Mouse (Mus musculus) R1 (cell line): Measurements from ENCODE around the gene Uaca.

Experiments
- DNase-seq: peaks from one replicate; pipeline ENCODE4 v3.0.0-alpha.2; 2018; ENCODE audit warnings: low read depth, low spot score

The Uaca gene

DNA sequence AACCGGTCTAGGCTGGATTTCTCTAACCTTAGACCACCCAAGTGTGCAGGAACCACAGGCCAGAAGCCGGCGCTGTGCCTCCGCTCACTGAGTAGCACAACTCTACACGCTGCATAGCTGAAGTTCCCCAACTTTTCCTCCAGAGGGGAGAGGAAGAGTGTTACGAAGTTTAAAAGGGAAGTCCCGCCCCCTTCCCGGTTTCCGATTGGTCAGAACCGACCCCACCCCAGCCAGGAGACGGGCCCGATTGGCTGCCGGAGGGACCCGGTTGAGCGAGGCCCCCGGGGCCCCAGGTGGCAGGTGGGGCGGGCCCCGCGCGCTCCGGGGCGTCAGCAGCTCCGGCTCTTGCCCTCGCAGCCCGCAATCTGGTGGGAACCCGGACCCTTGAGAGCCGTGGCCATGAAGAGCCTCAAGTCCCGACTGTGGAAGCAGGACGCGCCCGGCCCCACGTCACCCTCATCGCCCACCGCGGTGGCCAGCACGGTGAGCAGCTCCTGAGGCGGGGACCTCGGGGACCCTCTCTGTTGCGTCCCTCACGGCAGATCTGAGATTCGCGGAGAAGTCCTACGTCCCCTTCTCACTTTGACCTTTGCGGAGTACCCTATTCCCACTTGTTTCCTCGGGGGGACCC lies at the start of gene Uaca:
Gene Uaca (plus strand): TSS at position 333 of the 631 bp plus-strand sequence.
- DNase-seq: peak; percentile 97

GRCm38 (mm10) chr9:60744971-60745370 lies 49.4 kb upstream of the Uaca start:
- no peak for DNase-seq

GRCm38 (mm10) chr9:60746561-60746960 lies 47.8 kb upstream of the Uaca start:
- DNase-seq: no peak

DNA sequence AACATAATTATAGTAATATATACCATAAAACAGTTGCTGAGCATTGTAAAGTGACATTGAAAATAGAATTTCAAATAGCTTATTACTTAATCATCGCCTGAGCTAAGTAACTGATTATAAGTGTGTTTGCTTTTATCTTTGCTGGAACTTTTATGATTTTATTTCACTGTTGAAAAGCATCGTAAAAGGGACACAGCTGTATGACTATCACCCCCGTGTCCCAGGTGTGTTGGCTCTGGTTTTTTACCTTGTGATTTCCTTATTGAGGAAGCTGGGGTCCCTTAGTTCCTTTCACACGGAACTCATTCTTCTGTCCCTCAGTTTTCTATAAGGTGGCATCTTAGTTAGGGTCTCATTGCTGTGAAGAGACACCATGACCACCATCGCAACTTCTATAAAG lies 46.7 kb upstream of the Uaca start:
- DNase-seq: no peak

- DNase-seq: peak; percentile 76
Observed at GRCm38 (mm10) chr9:60748191-60748590, 46.2 kb upstream of the Uaca start.

- DNase-seq: peak; percentile 65
Observed at GRCm38 (mm10) chr9:60749105-60749504, 45.2 kb upstream of the Uaca start.

- no peak for DNase-seq
Observed at GRCm38 (mm10) chr9:60751098-60751497, 43.2 kb upstream of the Uaca start.

DNA sequence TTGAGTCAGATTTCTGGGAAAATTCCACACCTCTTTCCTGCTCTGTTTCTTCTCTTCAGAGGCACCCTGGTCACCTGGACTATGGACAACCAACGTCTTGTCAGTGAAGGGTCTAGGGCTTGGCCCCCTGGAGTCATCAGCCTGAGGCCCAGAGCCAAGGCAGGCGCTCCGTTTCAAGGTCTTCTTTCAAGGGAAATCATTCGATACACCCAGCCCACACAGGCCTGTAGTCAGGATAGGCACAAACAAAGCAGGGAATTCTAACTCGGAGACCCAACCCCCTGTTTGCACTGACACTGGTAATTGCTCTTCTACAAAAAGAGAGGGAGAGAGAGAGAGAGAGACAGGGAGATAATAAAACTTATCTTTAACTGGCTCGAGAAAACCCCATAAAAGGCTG lies 42.4 kb upstream of the Uaca start:
- no peak for DNase-seq

- DNase-seq: no peak
Observed at GRCm38 (mm10) chr9:60752636-60753035, 41.7 kb upstream of the Uaca start.

GRCm38 (mm10) chr9:60756258-60756657 lies 38.1 kb upstream of the Uaca start:
- peak; percentile 62 for DNase-seq

DNA sequence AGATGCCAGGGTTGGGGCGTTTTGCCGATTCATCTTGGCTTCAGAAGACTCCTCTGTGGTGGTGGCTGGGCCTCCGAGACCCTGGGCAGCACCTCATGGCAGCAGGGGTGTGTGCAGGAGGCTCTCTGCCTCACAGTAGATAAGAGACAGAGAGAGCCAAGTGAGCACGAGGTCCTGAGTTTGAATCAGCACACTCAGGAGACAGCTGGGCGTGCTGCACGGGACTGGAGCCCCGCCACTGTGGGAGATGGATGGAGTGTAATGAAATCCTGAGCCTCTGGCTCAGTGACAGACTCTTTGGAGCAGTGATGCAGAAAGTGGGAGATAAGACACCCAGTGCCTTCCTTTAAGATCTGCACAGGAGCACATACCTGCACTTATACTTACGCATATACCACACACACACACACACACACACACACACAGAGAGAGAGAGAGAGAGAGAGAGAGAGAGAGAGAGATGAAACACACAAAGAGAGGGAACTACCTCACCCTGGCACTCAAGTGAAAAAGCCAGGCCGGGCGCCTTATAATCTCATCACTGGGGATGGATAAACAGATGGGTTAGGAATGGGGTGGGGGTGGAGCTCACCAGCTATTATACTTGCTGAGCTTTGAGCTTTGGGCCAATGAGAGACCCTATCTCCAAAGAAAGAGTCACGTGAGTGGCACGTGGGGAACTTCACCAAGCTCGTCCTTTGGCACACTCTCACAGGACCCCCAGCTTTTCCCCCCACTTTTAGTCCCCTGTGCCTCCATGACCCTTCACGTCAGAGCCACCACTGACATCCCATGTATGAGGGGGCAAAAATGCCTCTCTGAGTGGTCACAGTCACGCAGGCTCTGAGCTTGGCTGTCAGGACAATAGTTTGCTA lies 37.2 kb upstream of the Uaca start:
- no peak for DNase-seq

GRCm38 (mm10) chr9:60757817-60758216 lies 36.5 kb upstream of the Uaca start:
- DNase-seq: no peak

GRCm38 (mm10) chr9:60759436-60760007 lies 34.8 kb upstream of the Uaca start:
- DNase-seq: no peak

DNA sequence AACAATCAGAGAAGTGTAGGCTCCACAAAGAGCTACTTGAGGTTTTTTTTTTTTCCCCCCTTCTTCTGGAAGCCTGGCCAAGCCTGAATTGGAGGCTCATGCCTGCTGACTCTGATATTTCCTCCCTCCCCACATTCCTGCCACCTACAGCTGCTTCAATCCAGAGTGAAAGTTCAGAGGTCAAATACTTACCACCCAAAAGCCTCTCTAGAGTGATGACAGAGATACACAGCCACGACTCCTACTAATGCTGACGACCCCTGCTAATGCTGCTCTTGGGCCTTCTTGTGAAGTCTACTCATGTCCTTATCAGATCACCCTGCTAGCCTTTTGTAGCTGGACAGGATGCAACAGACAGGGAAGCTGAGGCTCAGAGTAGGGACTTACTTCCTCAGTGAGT lies 29.2 kb upstream of the Uaca start:
- DNase-seq: no peak

- DNase-seq: no peak
Observed at GRCm38 (mm10) chr9:60768393-60768792, 25.9 kb upstream of the Uaca start.

DNA sequence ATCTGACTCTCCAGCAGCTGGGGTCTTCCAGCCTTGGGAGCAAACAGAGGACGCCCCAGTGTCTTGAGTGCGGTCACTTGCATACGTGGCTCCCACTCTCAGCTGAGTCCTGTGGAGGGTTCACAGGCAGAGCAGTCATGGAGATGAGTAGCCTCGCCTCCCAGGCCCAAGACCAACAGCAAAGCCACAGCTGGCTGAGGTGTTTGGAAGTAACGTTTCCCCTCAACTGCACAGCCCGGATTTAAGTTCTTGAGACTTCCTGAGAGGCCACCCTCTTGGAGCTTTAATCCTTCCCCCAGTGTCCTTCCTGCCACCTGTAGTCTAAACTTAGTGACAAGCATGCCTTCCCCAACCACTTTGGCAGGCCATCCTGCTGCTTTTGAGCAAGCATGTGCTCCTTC lies 24.6 kb upstream of the Uaca start:
- DNase-seq: no peak

DNA sequence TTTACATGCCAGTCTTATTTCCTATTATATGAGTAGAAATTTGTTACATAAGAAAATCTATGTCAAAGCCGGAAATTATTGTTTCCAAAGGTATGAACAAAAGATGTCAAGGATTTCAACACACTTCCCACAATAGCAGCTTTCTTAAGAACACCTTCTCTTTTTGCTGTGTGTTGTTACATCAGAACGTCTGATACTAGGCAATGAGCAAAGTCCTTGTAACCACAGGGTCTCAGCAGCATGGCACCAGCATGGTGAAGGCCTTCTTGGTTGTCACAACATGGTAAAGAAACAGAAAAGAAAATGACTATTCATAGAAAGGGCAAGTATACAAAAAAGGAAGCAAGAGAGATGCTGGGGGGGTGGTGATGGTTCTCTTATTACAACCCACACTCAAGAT lies 20.6 kb upstream of the Uaca start:
- DNase-seq: no peak

- DNase-seq: no peak
Observed at GRCm38 (mm10) chr9:60776899-60777298, 17.4 kb upstream of the Uaca start.

DNA sequence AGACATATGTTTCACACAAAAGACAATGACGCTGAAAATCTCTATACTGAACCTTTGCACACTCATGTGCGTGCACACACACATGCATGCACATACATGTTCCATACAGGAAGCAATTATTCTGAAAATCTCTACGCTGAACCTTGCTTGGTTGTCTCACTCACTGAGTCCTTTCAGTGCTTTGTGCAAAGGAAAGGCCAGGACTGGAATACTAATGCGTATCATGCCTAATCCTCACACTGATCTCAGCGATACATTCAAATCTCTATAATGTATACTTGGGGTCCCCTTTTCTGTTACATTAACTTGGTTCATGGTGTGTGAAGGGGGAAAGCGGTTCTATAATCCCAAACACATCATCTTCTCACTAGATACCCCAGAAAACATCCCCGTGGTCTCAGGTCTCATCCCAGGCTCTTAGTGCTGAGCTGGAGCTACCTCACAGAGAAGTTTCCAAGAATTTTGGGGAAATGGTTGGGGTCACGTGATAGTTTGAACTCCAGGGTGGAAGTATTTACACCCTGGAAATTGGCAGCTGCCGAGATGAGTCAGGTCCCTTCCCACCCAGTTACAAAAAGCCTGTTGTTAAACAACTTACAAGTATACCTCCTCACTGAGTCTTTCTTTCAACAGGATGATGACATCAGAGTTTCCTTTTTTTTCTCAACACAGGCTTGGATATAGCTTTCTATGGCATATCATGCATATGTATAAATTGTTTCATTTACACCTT lies 12.1 kb upstream of the Uaca start:
- DNase-seq: no peak

- DNase-seq: no peak
Observed at GRCm38 (mm10) chr9:60785069-60785468, 9.3 kb upstream of the Uaca start.

- peak; percentile 92 for DNase-seq
Observed at GRCm38 (mm10) chr9:60787517-60788110, 6.7 kb upstream of the Uaca start.

- DNase-seq: no peak
Observed at GRCm38 (mm10) chr9:60790282-60790681, 4.1 kb upstream of the Uaca start.
